Mouse (Mus musculus) bone marrow macrophage, adult 2 months (primary cell): ENCODE results near the gene Gins1.

Experiments
- CTCF ChIP-seq: IDR thresholded peaks from 2 replicates; pipeline ENCODE4 v1.5.1; 2012; ENCODE audit warnings: low read depth, mild to moderate bottlenecking, low read length, moderate library complexity
- POLR2A ChIP-seq: IDR thresholded peaks from 2 replicates; pipeline ENCODE4 v1.6.1; 2012; ENCODE audit warnings: mild to moderate bottlenecking, low read depth, low read length, borderline replicate concordance

- TF ChIP-seq CTCF (no peak), POLR2A (no peak)
Observed at GRCm38 (mm10) chr2:150861128-150861527, 44.1 kb upstream of the Gins1 start.
